Mouse (Mus musculus) gastrocnemius, postnatal 25 days (tissue): ENCODE measurements around the gene Gja3. TPM values are rescaled to one million over a fixed set of nuclear protein-coding genes. Genes with fewer than 3 reads are reported as not detected.
"Not testable (repeated sequence)": the region's sequence is repeated elsewhere in the genome, so short reads cannot be mapped to it uniquely, and the experiment has no call there.

Source experiments
- DNase-seq: peaks from one replicate; pipeline ENCODE4 v3.0.0; 2022
- total RNA-seq, 2 experiments: library from RNA; stranded (reverse); gene quantifications; 1 replicate in 1 of 2; 2 replicates in 1 of 2; pipeline ENCODE4 v1.2.3; 2021

The Gja3 gene
- total RNA-seq, 2 experiments from 2014 or later, result 0.13 to 0.23 TPM

DNA sequence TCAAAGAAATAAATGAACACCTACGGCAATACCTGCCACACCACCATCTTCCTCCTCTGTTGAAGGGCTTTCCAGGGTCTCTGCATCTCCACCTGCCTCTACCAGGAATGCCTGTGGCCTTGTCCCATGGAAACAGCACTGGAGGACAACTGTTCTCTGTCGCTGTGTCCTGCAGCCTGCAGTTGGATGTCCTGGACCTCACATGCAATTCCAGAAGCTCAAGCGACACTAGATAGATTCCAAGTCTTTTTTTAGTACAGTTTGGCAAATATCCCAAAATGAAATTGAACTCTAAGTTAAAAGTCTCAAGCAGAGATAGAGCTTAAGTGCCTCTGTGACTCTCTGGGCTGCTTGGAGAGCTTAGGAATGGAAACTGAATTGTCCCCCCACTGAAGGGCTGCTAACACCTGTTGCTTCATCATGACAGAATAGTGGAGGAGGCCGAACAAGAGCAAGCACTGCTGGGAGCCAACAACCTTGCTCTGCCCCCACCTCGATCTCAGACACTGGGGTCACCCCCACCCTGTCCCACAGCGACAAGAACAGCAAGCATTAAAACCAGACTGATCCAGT lies 22.9 kb downstream of the Gja3 start:
- DNase-seq, result no peak

DNA sequence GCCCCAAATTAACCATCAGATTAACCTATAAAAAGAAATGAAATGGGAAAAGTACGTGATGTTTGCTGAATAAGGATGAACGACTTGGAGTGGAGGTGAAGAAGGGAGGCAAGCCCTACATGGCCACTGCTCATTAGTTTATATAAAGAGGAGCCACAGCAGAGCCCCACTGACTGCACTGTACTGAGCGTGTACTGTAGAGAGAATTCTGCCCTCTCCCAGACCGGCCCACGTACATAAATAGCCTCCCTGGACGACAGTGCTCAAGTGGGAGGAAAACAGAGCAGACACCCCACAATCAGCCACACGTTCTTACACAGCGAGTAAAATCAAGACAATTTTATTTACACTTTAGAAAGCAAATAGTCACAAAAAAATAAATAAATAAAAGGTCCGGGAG lies 23.8 kb downstream of the Gja3 start:
- no peak for DNase-seq

DNA sequence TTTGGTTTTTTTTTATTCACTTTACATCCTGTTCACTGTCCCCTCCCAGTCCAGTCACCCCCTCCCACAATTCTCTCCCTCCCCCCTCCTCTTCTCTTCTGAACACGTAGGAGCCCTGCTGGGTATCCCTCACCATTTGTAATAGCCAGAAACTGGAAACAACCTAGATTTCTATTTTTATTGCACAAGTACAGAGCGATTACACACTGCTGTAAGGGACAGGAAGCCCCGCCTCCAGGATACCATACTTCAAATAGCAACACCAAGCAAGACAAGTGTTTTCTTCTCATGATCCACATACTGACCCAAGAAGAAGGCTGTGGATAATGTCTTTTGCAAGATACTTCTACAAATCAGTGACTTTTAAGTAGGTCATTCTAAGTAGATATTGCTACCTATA lies 25.1 kb downstream of the Gja3 start:
- no peak for DNase-seq

DNA sequence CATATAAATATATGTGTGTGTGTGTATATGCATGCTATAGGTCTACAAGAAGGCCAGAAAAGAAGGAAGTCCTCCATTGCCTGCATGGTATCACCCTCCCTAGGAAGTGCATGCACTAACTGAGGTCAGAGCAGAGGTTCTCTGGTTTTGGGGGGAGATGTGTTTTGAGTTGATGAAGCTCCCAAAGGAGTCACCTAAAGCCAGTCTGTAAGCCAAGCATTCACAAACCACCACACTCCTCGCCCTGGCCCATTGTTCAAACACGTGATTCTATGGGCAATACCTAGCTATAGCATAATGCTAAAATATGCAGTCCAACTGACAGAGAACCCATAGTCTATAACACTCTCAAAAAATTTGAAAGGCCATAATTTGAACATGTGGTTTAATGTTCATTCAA lies 39.5 kb downstream of the Gja3 start:
- no peak for DNase-seq

DNA sequence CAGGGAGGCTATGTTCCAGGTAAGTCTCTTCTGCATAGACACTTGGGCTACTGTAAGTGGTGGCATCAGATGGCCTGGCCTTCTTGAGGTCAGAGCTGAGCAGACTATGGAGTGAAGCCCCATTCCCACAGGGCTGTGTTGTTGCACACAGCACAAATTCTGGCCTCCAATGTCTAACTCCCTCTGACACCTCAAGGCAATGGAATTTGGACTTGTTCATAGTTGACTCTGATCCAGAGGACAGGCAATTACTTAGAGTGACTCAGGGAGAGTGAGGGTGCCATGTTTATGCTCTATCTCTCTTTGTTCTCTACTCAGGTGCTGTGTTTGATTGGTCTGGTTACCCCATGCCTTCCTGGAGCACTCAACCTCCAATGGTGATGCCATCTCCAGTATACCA lies 41.1 kb downstream of the Gja3 start:
- not testable (repeated sequence) for DNase-seq

DNA sequence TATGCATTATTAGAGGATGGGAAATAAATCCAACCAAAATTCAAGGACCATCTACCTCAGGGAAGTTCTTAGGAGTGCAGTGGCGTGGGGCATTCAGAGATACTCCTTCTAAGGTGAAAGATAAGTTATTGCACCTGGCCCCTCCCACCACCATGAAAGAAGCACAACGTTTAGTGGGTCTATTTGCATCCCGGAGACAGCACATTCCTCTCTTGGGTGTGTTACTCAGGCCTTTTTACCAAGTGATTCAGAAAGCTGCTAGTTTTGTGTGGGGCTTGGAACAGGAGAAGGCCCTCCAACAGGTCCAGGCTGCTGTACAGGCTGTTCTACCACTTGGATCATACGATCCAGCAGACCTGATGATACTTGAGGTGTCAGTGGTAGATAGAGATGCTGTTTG lies 69.3 kb downstream of the Gja3 start:
- no peak for DNase-seq

Other genes starting within 250 kb of the Gja3 start
- gene Zmym5, start 246.4 kb downstream of the Gja3 start, total RNA-seq, result 10 to 100 TPM; 14.2 to 14.6 TPM
- gene Zmym2, start 171.4 kb downstream of the Gja3 start, total RNA-seq, result 10 to 100 TPM; 27.9 to 30.0 TPM
- under 1 TPM; 0.13 to 0.43 TPM for gene Gjb2, start 46.6 kb upstream of the Gja3 start, total RNA-seq
- not detected for gene Gm4491, start 57.8 kb upstream of the Gja3 start, total RNA-seq
- gene Gjb6, start 75.5 kb upstream of the Gja3 start, total RNA-seq, result under 1 TPM in 1 of 2 experiments, not detected in 1; 0.13 TPM